Comparison of ENCODE assay signal across 10 mouse cellular contexts in the genomic region with DNA sequence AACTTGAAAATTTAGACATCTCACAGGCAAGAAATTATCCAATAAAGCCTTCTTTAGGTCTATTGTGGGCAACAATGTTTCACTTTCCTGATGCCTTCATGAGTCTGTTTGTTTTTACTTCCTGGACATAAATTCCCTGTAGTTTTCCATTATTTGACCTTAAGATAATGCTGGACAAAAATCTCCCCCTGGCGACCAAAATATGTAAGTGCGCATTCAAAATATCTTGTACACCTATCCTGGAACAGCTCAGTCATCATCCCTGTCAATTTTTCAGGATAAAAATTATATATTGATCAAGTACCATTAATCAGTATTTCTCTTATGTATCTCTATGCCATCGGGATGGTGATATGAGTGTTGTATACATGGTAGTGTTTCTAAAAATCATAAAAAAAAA. TPM values are rescaled to one million over a fixed set of nuclear protein-coding genes. Genes with fewer than 3 reads are reported as not detected.
DNase-seq lines count a peak whose midpoint lies in the region; ATAC-seq and TF ChIP-seq lines count a peak whose summit lies in the region.
"Had no signal": no experiment of that assay in that cellular context is flagged by ENCODE, and none has a peak within 500 bp of the region (broad histone marks: within the 10 kb centered on the region; RNA-seq: fewer than 3 reads in every experiment).

No protein-coding gene starts in this region.

- H3K27me3 ChIP-seq in forebrain, postnatal 0 days (ENCODE audit: insufficient read depth, low read length), result no peaks in the 10 kb centered on the region
- H3K27me3 ChIP-seq in forebrain, embryonic 15.5 days, result no peaks in the 10 kb centered on the region
- no peaks in the 10 kb centered on the region for H3K27me3 ChIP-seq in liver, embryonic 14.5 days (ENCODE audit: control insufficient read depth, insufficient read depth, low read length)
- no peaks in the 10 kb centered on the region for H3K27me3 ChIP-seq in hindbrain, embryonic 16.5 days (replicated peaks; ENCODE audit: control insufficient read depth, insufficient read depth, low read length)
- H3K27me3 ChIP-seq: heart, embryonic 13.5 days; liver, embryonic 13.5 days had no signal

- H3K9ac ChIP-seq in forebrain, postnatal 0 days, result no peak overlapping the region
- no peak overlapping the region for H3K9ac ChIP-seq in forebrain, embryonic 15.5 days (replicated peaks)
- no peak overlapping the region for H3K9ac ChIP-seq in liver, embryonic 14.5 days (replicated peaks)
- H3K9ac ChIP-seq in hindbrain, embryonic 16.5 days (ENCODE audit: low read depth, low read length), result no peak overlapping the region
- H3K9ac ChIP-seq: heart, embryonic 13.5 days; liver, embryonic 13.5 days had no signal

- no peak overlapping the region for H3K4me2 ChIP-seq in forebrain, postnatal 0 days (ENCODE audit: low read depth)
- H3K4me2 ChIP-seq in forebrain, embryonic 15.5 days (replicated peaks), result no peak overlapping the region
- no peak overlapping the region for H3K4me2 ChIP-seq in liver, embryonic 14.5 days (ENCODE audit: low read depth)
- H3K4me2 ChIP-seq in hindbrain, embryonic 16.5 days (ENCODE audit: low read length), result no peak overlapping the region
- H3K4me2 ChIP-seq: heart, embryonic 13.5 days; liver, embryonic 13.5 days had no signal

- no peak for ATAC-seq in forebrain, postnatal 0 days
- no peak for ATAC-seq in forebrain, embryonic 15.5 days (replicated peaks)
- no peak for ATAC-seq in liver, embryonic 14.5 days (ENCODE audit: insufficient read depth)
- no peak for ATAC-seq in erythroid progenitor cell, adult 5-6 weeks (replicated peaks; ENCODE audit: low FRiP score, poor library complexity, severe bottlenecking)
- no peak for ATAC-seq in hindbrain, embryonic 16.5 days

- TF ChIP-seq EP300 in liver, embryonic 14.5 days (IDR thresholded peaks at IDR 0.05; ENCODE audit: low read depth), result no peak

- H3K36me3 ChIP-seq in forebrain, postnatal 0 days (ENCODE audit: insufficient read depth), result no peaks in the 10 kb centered on the region
- H3K36me3 ChIP-seq in forebrain, embryonic 15.5 days, result no peaks in the 10 kb centered on the region
- no peaks in the 10 kb centered on the region for H3K36me3 ChIP-seq in liver, embryonic 14.5 days (replicated peaks; ENCODE audit: control insufficient read depth, insufficient read depth, low read depth)
- H3K36me3 ChIP-seq in hindbrain, embryonic 16.5 days (ENCODE audit: control insufficient read depth, insufficient read depth, low read length), result no peaks in the 10 kb centered on the region
- H3K36me3 ChIP-seq: heart, embryonic 13.5 days; liver, embryonic 13.5 days had no signal

- H3K4me3 ChIP-seq in forebrain, postnatal 0 days (ENCODE audit: low read depth, low read length), result no peak overlapping the region
- H3K4me3 ChIP-seq in forebrain, embryonic 15.5 days, result no peak overlapping the region
- H3K4me3 ChIP-seq in liver, embryonic 14.5 days (ENCODE audit: insufficient read depth in 1 of 2, low read depth in 2 of 2, low read length in 2 of 2), result no peak overlapping the region
- H3K4me3 ChIP-seq in hindbrain, embryonic 16.5 days (ENCODE audit: low read length), result no peak overlapping the region
- H3K4me3 ChIP-seq: heart, embryonic 13.5 days; liver, embryonic 13.5 days had no signal

- peak; percentile 60 for TF ChIP-seq CTCF in forebrain, postnatal 0 days (IDR thresholded peaks at IDR 0.05; ENCODE audit: low read depth)
- peak; percentile 23; the same call in 1 of the 2 replicates for TF ChIP-seq CTCF in liver, embryonic 14.5 days (IDR thresholded peaks at IDR 0.05; ENCODE audit: low read depth)

- H3K27ac ChIP-seq in forebrain, postnatal 0 days (ENCODE audit: low read depth, low read length), result no peak overlapping the region
- H3K27ac ChIP-seq in forebrain, embryonic 15.5 days (replicated peaks), result no peak overlapping the region
- no peak overlapping the region for H3K27ac ChIP-seq in liver, embryonic 14.5 days
- no peak overlapping the region for H3K27ac ChIP-seq in hindbrain, embryonic 16.5 days (ENCODE audit: low read depth, low read length)
- H3K27ac ChIP-seq: heart, embryonic 13.5 days; liver, embryonic 13.5 days had no signal

- peak; percentile 27 for DNase-seq in forebrain, postnatal 0 days
- DNase-seq in liver, embryonic 14.5 days (ENCODE audit: low read depth in 3 of 3, low spot score in 3 of 3), result no peak
- DNase-seq in liver (no peak), MN1 (ENCODE audit: low spot score) (peak; percentile 16)
- peak; percentile 22 for DNase-seq in heart, postnatal 4 days
- DNase-seq: liver, embryonic 13.5 days had no signal

- WGBS in forebrain, postnatal 0 days, result 25% methylated on average over 3 of the region's 3 CpGs
- 28% methylated on average over 3 of the region's 3 CpGs for WGBS in forebrain, embryonic 15.5 days
- 19% methylated on average over 3 of the region's 3 CpGs for WGBS in liver, embryonic 14.5 days (ENCODE audit: insufficient replicate concordance)
- 28% methylated on average over 3 of the region's 3 CpGs for WGBS in hindbrain, embryonic 16.5 days

- no peaks in the 10 kb centered on the region for H3K4me1 ChIP-seq in forebrain, postnatal 0 days (ENCODE audit: insufficient read depth)
- no peaks in the 10 kb centered on the region for H3K4me1 ChIP-seq in forebrain, embryonic 15.5 days
- H3K4me1 ChIP-seq in liver, embryonic 14.5 days (replicated peaks; ENCODE audit: control insufficient read depth in 2 of 2, insufficient read depth in 2 of 2, low read length in 1 of 2), result no peaks in the 10 kb centered on the region
- H3K4me1 ChIP-seq in hindbrain, embryonic 16.5 days (ENCODE audit: control insufficient read depth, insufficient read depth, low read depth, low read length), result no peaks in the 10 kb centered on the region
- H3K4me1 ChIP-seq: heart, embryonic 13.5 days; liver, embryonic 13.5 days had no signal

- H3K9me3 ChIP-seq in forebrain, postnatal 0 days (ENCODE audit: low read length), result no peaks in the 10 kb centered on the region
- H3K9me3 ChIP-seq in forebrain, embryonic 15.5 days, result no peaks in the 10 kb centered on the region
- no peaks in the 10 kb centered on the region for H3K9me3 ChIP-seq in liver, embryonic 14.5 days (ENCODE audit: control insufficient read depth, low read length)
- H3K9me3 ChIP-seq in hindbrain, embryonic 16.5 days (ENCODE audit: control insufficient read depth, low read length), result no peaks in the 10 kb centered on the region
- H3K9me3 ChIP-seq: heart, embryonic 13.5 days; liver, embryonic 13.5 days had no signal

RNA-seq across cellular contexts. Expression of a gene that starts 37.6 kb away (rescaled TPM):
- total RNA-seq in forebrain, postnatal 0 days (2014; rRNA removed), result not detected in 2 replicates
- not detected in 2 replicates for polyA plus RNA-seq in forebrain, postnatal 0 days (2015; fragmentation: Nextera tagmentation; extraction: Ambion mirVana)
- polyA plus RNA-seq in forebrain, embryonic 15.5 days (2015; fragmentation: Nextera tagmentation; extraction: Ambion mirVana), result not detected in 2 replicates
- polyA plus RNA-seq in liver, embryonic 14.5 days (2012; rRNA removed), result not detected in 2 replicates
- not detected in 2 replicates for polyA plus RNA-seq in liver, embryonic 14.5 days (2014; fragmentation: Nextera tagmentation; extraction: Ambion mirVana)
- total RNA-seq in heart, postnatal 4 days (2021), result not detected
- total RNA-seq in erythroid progenitor cell, adult 5-6 weeks (2015; ENCODE audit: low replicate concordance), result not detected in 2 replicates
- total RNA-seq in erythroid progenitor cell, adult 5-6 weeks (2017; ENCODE audit: low replicate concordance), result not detected in 2 replicates
- not detected in 2 replicates for polyA plus RNA-seq in hindbrain, embryonic 16.5 days (2015; fragmentation: Nextera tagmentation; extraction: Ambion mirVana)
- polyA plus RNA-seq: heart, embryonic 13.5 days; liver, embryonic 13.5 days had no signal

RNA-seq across cellular contexts. Expression of a gene that starts 58.0 kb away (rescaled TPM):
- not detected in 2 replicates for total RNA-seq in forebrain, postnatal 0 days (2014; rRNA removed)
- polyA plus RNA-seq in forebrain, postnatal 0 days (2015; fragmentation: Nextera tagmentation; extraction: Ambion mirVana), result 0.05 TPM in 1 of 2 replicates, not detected in the other
- not detected in 2 replicates for polyA plus RNA-seq in forebrain, embryonic 15.5 days (2015; fragmentation: Nextera tagmentation; extraction: Ambion mirVana)
- polyA plus RNA-seq in liver, embryonic 14.5 days (2012; rRNA removed), result not detected in 2 replicates
- not detected in 2 replicates for polyA plus RNA-seq in liver, embryonic 14.5 days (2014; fragmentation: Nextera tagmentation; extraction: Ambion mirVana)
- total RNA-seq in heart, postnatal 4 days (2021), result not detected
- not detected in 2 replicates for total RNA-seq in erythroid progenitor cell, adult 5-6 weeks (2015; ENCODE audit: low replicate concordance)
- not detected in 2 replicates for total RNA-seq in erythroid progenitor cell, adult 5-6 weeks (2017; ENCODE audit: low replicate concordance)
- not detected in 2 replicates for polyA plus RNA-seq in hindbrain, embryonic 16.5 days (2015; fragmentation: Nextera tagmentation; extraction: Ambion mirVana)
- polyA plus RNA-seq: heart, embryonic 13.5 days; liver, embryonic 13.5 days had no signal

Comparison
In these comparisons a context has a peak if more than half of its experiments do, and no peak if none do; other contexts are left out.
1. DNase-seq: peak in forebrain, postnatal 0 days (single experiment), MN1 (single experiment) and heart, postnatal 4 days (single experiment); none in liver, embryonic 14.5 days (0 of 3) and liver (single experiment).